Mouse (Mus musculus) hindlimb bud, embryonic 11.5 days (tissue): ENCODE measurements around the gene Get4.

Source experiments
- DNase-seq: peaks from one replicate; pipeline ENCODE4 v3.0.0-alpha.2; 2012; ENCODE audit warnings: low read depth, low spot score; ENCODE audit errors: extremely low spot score

Get4 gene

GRCm38 (mm10) chr5:139316982-139317675, 65.0 kb downstream of the Get4 start:
- DNase-seq: no peak

- no peak for DNase-seq
Measured at GRCm38 (mm10) chr5:139317751-139318504, 65.8 kb downstream of the Get4 start.
